Mouse (Mus musculus): ENCODE measurements around the gene Nfia.

GRCm38 (mm10) chr4:97796505-97796904 is 24.0 kb downstream of the Nfia start:
- TF ChIP-seq CTCF (IDR thresholded peaks at IDR 0.05; ENCODE audit: low read depth), result no peak
- no peak for TF ChIP-seq EP300 (IDR thresholded peaks at IDR 0.05; ENCODE audit: low read depth)
